Mouse (Mus musculus) ES-Bruce4 (cell line): Measurements from ENCODE around the gene Grap2.

Experiments used
- CTCF ChIP-seq: IDR thresholded peaks from one replicate; pipeline ENCODE4 v1.8.1; 2011; ENCODE audit warnings: low read depth, low read length
- EP300 ChIP-seq: IDR thresholded peaks from 2 replicates; pipeline ENCODE4 v1.6.1; 2011; ENCODE audit warnings: low read depth, low read length; ENCODE audit not compliant: insufficient read depth
- POLR2A ChIP-seq: IDR thresholded peaks from one replicate; pipeline ENCODE4 v1.8.1; 2011; ENCODE audit warnings: low read length; ENCODE audit not compliant: insufficient read depth

GRCm38 (mm10) chr15:80582581-80583495, 10.4 kb downstream of the Grap2 start:
- TF ChIP-seq CTCF (no peak), POLR2A (no peak), EP300 (no peak)
